Mouse (Mus musculus) intestine, embryonic 14.5 days (tissue): ENCODE results near the gene Mpped1. TPM values are rescaled to one million over a fixed set of nuclear protein-coding genes. Genes with fewer than 3 reads are reported as not detected.

ENCODE experiments used
- ATAC-seq: fragments of 200-750 bp; cut with Nextera tagmentation; replicated peaks from 2 replicates; pipeline ENCODE4 v1.8.0; 2017; ENCODE audit warnings: low read depth, moderate number of reproducible peaks, moderate TSS enrichment, moderate library complexity; ENCODE audit not compliant: low FRiP score, low TSS enrichment
- DNase-seq: peaks from one replicate; pipeline ENCODE4 v3.0.0-alpha.2; 2018; ENCODE audit warnings: low spot score
- H3K27ac ChIP-seq: fragments of 300-500 bp; sonication (generic); 2 replicates; pipeline ENCODE4 v1.5.1; 2014; ENCODE audit warnings: low read depth, mild to moderate bottlenecking, control low read depth
- H3K27me3 ChIP-seq: fragments of 300-500 bp; sonication (generic); replicated peaks from 2 replicates; pipeline ENCODE4 v1.6.1; 2014; ENCODE audit warnings: low read length, control low read depth; ENCODE audit not compliant: control insufficient read depth, insufficient read depth
- H3K36me3 ChIP-seq: fragments of 300-500 bp; sonication (generic); 2 replicates; pipeline ENCODE4 v1.6.1; 2014; ENCODE audit warnings: low read length, control low read depth; ENCODE audit not compliant: control insufficient read depth, insufficient read depth
- H3K4me1 ChIP-seq: fragments of 300-500 bp; sonication (generic); replicated peaks from 2 replicates; pipeline ENCODE4 v1.6.1; 2014; ENCODE audit warnings: low read length, control low read depth, mixed read lengths; ENCODE audit not compliant: control insufficient read depth, insufficient read depth
- H3K4me2 ChIP-seq: fragments of 300-500 bp; sonication (generic); 2 replicates; pipeline ENCODE4 v1.6.1; 2014; ENCODE audit warnings: low read length
- H3K4me3 ChIP-seq: fragments of 300-500 bp; sonication (generic); 2 replicates; pipeline ENCODE4 v1.5.1; 2014; ENCODE audit warnings: low read depth, low read length, control low read depth, mixed read lengths
- H3K9ac ChIP-seq: fragments of 300-500 bp; sonication (generic); 2 replicates; pipeline ENCODE4 v1.6.1; 2014; ENCODE audit warnings: mild to moderate bottlenecking, low read length
- H3K9me3 ChIP-seq: fragments of 300-500 bp; sonication (generic); 2 replicates; pipeline ENCODE4 v1.6.1; 2016; ENCODE audit warnings: low read length, control low read depth; ENCODE audit not compliant: control insufficient read depth
- WGBS: fragments of 180-500 bp; shearing (Covaris S2); extraction: QIAGEN DNeasy Blood & Tissue Kit; methylation state at CpG from one replicate; pipeline ENCODE4 v1.1.7; 2014; 5-methylcytosine and 5-hydroxymethylcytosine counted together
- polyA plus RNA-seq: library from polyadenylated mRNA; unstranded; fragments of >200 nt; fragmentation: Nextera tagmentation; extraction: Ambion mirVana; gene quantifications from 2 replicates; pipeline ENCODE4 v1.2.1, GENCODE M21; 2014

Mpped1 gene
- polyA plus RNA-seq, 1 experiment from 2014 or later = 0.39 TPM

- Histone ChIP-seq H3K4me2 (no peak overlapping the region), H3K9me3 (no peaks in the 10 kb centered on the region), H3K27ac (no peak overlapping the region), H3K27me3 (no peaks in the 10 kb centered on the region), H3K9ac (no peak overlapping the region), H3K4me3 (no peak overlapping the region), H3K4me1 (no peaks in the 10 kb centered on the region), H3K36me3 (no peaks in the 10 kb centered on the region)
- DNase-seq (no peak), ATAC-seq (no peak)
- 89% methylated on average over 13 of the region's 13 CpGs for WGBS
These were observed 17.8 kb upstream of the Mpped1 start for GRCm38 (mm10) chr15:83761512-83761911.

- Histone ChIP-seq H3K9ac (no peak overlapping the region), H3K27me3 (no peaks in the 10 kb centered on the region), H3K4me2 (no peak overlapping the region), H3K4me1 (no peaks in the 10 kb centered on the region), H3K4me3 (no peak overlapping the region), H3K9me3 (no peaks in the 10 kb centered on the region), H3K36me3 (no peaks in the 10 kb centered on the region), H3K27ac (no peak overlapping the region)
- DNase-seq (no peak), ATAC-seq (no peak)
- WGBS = 33% methylated on average over 6 of the region's 6 CpGs
These were observed 13.8 kb upstream of the Mpped1 start for GRCm38 (mm10) chr15:83765388-83766029.

GRCm38 (mm10) chr15:83771346-83772053 is 7.8 kb upstream of the Mpped1 start:
- no peak for ATAC-seq
- Histone ChIP-seq H3K9me3 (no peaks in the 10 kb centered on the region), H3K9ac (no peak overlapping the region), H3K4me2 (no peak overlapping the region), H3K27ac (no peak overlapping the region), H3K4me3 (no peak overlapping the region), H3K36me3 (no peaks in the 10 kb centered on the region), H3K4me1 (no peaks in the 10 kb centered on the region), H3K27me3 (no peaks in the 10 kb centered on the region)
- DNase-seq = no peak
- 76% methylated on average over 8 of the region's 8 CpGs for WGBS

- no peaks in the 10 kb centered on the region for H3K9me3 ChIP-seq
- no peak for DNase-seq
- no peak for ATAC-seq
- no peak overlapping the region for H3K27ac ChIP-seq
- no peaks in the 10 kb centered on the region for H3K4me1 ChIP-seq
- no peaks in the 10 kb centered on the region for H3K36me3 ChIP-seq
- H3K4me2 ChIP-seq = no peak overlapping the region
- peaks cover 2% of the 10 kb centered on the region; the same call in 1 of the 2 replicates for H3K27me3 ChIP-seq
- H3K4me3 ChIP-seq = no peak overlapping the region
- H3K9ac ChIP-seq = no peak overlapping the region
- WGBS = 69% methylated on average over 5 of the region's 5 CpGs
These were observed 6.8 kb upstream of the Mpped1 start for GRCm38 (mm10) chr15:83772460-83772859.

- no peak overlapping the region for H3K27ac ChIP-seq
- no peak overlapping the region for H3K9ac ChIP-seq
- H3K9me3 ChIP-seq = no peaks in the 10 kb centered on the region
- no peaks in the 10 kb centered on the region for H3K4me1 ChIP-seq
- peaks cover 7% of the 10 kb centered on the region for H3K27me3 ChIP-seq
- no peak for DNase-seq
- 92% methylated on average over 4 of the region's 4 CpGs for WGBS
- H3K36me3 ChIP-seq = no peaks in the 10 kb centered on the region
- no peak overlapping the region for H3K4me3 ChIP-seq
- H3K4me2 ChIP-seq = no peak overlapping the region
- ATAC-seq = no peak
These were observed 6.3 kb upstream of the Mpped1 start for GRCm38 (mm10) chr15:83772953-83773352.

- no peak overlapping the region for H3K27ac ChIP-seq
- H3K9me3 ChIP-seq = no peaks in the 10 kb centered on the region
- no peak for DNase-seq
- no peak for ATAC-seq
- WGBS = 60% methylated on average over 4 of the region's 4 CpGs
- H3K9ac ChIP-seq = no peak overlapping the region
- peaks cover 24% of the 10 kb centered on the region for H3K27me3 ChIP-seq
- H3K36me3 ChIP-seq = no peaks in the 10 kb centered on the region
- H3K4me3 ChIP-seq = no peak overlapping the region
- no peaks in the 10 kb centered on the region for H3K4me1 ChIP-seq
- no peak overlapping the region for H3K4me2 ChIP-seq
These were observed 4.3 kb upstream of the Mpped1 start for GRCm38 (mm10) chr15:83774922-83775321.

GRCm38 (mm10) chr15:83776265-83777000 is 2.8 kb upstream of the Mpped1 start:
- no peak for DNase-seq
- no peak overlapping the region for H3K9ac ChIP-seq
- H3K4me2 ChIP-seq = no peak overlapping the region
- ATAC-seq = no peak
- no peaks in the 10 kb centered on the region for H3K4me1 ChIP-seq
- no peak overlapping the region for H3K4me3 ChIP-seq
- no peak overlapping the region for H3K27ac ChIP-seq
- H3K27me3 ChIP-seq = peaks cover 39% of the 10 kb centered on the region
- 80% methylated on average over 6 of the region's 6 CpGs for WGBS
- H3K9me3 ChIP-seq = no peaks in the 10 kb centered on the region
- no peaks in the 10 kb centered on the region for H3K36me3 ChIP-seq

GRCm38 (mm10) chr15:83777476-83777875 is 1.8 kb upstream of the Mpped1 start:
- Histone ChIP-seq H3K27ac (no peak overlapping the region), H3K4me1 (no peaks in the 10 kb centered on the region), H3K9me3 (no peaks in the 10 kb centered on the region), H3K9ac (no peak overlapping the region), H3K4me3 (no peak overlapping the region), H3K27me3 (peaks cover 49% of the 10 kb centered on the region), H3K4me2 (no peak overlapping the region), H3K36me3 (no peaks in the 10 kb centered on the region)
- 67% methylated on average over 6 of the region's 6 CpGs for WGBS
- DNase-seq = no peak
- no peak for ATAC-seq
